Mouse (Mus musculus) lung, adult 2 months (tissue): ENCODE results near the gene Bcl11a.

Source experiments
- CTCF ChIP-seq: fragments of 200-500 bp; IDR thresholded peaks from 2 replicates; pipeline ENCODE4 v1.5.1; 2011; ENCODE audit warnings: mild to moderate bottlenecking, low read length, control low read depth; ENCODE audit not compliant: insufficient read depth
- POLR2A ChIP-seq: fragments of 200-500 bp; IDR thresholded peaks from 2 replicates; pipeline ENCODE4 v1.6.1; 2011; ENCODE audit warnings: low read depth, mild to moderate bottlenecking, control low read depth, low read length, borderline replicate concordance; ENCODE audit errors: extremely low read depth

- TF ChIP-seq CTCF = no peak
- no peak for TF ChIP-seq POLR2A
Measured at GRCm38 (mm10) chr11:24137891-24138290, 60.0 kb downstream of the Bcl11a start.
